Mouse (Mus musculus) macrophage (primary cell): ENCODE measurements around the gene Has3. TPM values are rescaled to one million over a fixed set of nuclear protein-coding genes. Genes with fewer than 3 reads are reported as not detected.
A peak's percentile ranks its signal among the peaks of the same experiment; 100 is the strongest.

Experiments used
- H3K27ac ChIP-seq: fragments of 350-480 bp; formaldehyde crosslinking; 2 replicates; pipeline ENCODE4 v1.9.0; 2021
- H3K36me3 ChIP-seq: fragments of 350-480 bp; formaldehyde crosslinking; 2 replicates; pipeline ENCODE4 v1.9.0; 2021; ENCODE audit errors: inconsistent target
- H3K4me3 ChIP-seq: fragments of 350-480 bp; formaldehyde crosslinking; 2 replicates; pipeline ENCODE4 v1.9.0; 2021; ENCODE audit errors: inconsistent target
- H3K79me2 ChIP-seq: fragments of 350-480 bp; formaldehyde crosslinking; 2 replicates; pipeline ENCODE4 v1.9.0; 2021; ENCODE audit errors: inconsistent target
- WGBS: methylation state at CpG from one replicate; pipeline ENCODE4 v1.1.7; 2026; ENCODE audit warnings: inconsistent platforms; ENCODE audit not compliant: missing documents; 5-methylcytosine and 5-hydroxymethylcytosine counted together
- polyA plus RNA-seq: library from polyadenylated mRNA; stranded (reverse); fragments of 250-400 nt; gene quantifications from 3 replicates; pipeline ENCODE4 v1.2.4, GENCODE M21; 2018; ENCODE audit warnings: inconsistent platforms

Gene Has3
- polyA plus RNA-seq, 1 experiment from 2014 or later, result 0.22 TPM

- 88% methylated on average over 5 of the region's 5 CpGs for WGBS
- H3K27ac ChIP-seq, result 0 out of 2 replicates have a peak overlapping the region, but pooled peaks have one; percentile 8
- H3K4me3 ChIP-seq, result no peak overlapping the region
- no peaks in the 10 kb centered on the region for H3K36me3 ChIP-seq
- H3K79me2 ChIP-seq, result no peaks in the 10 kb centered on the region
Observed at GRCm38 (mm10) chr8:106929921-106930320, 59.9 kb downstream of the Has3 start.

- Histone ChIP-seq H3K36me3 (no peaks in the 10 kb centered on the region), H3K79me2 (peaks cover 13% of the 10 kb centered on the region), H3K27ac (no peak overlapping the region), H3K4me3 (no peak overlapping the region)
- WGBS, result 29% methylated on average over 22 of the region's 22 CpGs
Observed at GRCm38 (mm10) chr8:106932376-106933065, 62.5 kb downstream of the Has3 start.

- Histone ChIP-seq H3K36me3 (no peaks in the 10 kb centered on the region), H3K79me2 (peaks cover 24% of the 10 kb centered on the region), H3K27ac (no peak overlapping the region), H3K4me3 (no peak overlapping the region)
- WGBS, result 86% methylated on average over 4 of the region's 4 CpGs
Observed at GRCm38 (mm10) chr8:106933506-106934143, 63.6 kb downstream of the Has3 start.

Other genes starting within 250 kb of the Has3 start
- gene Tango6, start 187.2 kb upstream of the Has3 start, polyA plus RNA-seq, result 0.75 to 1.9 TPM (median 0.82 TPM) in 3 replicates
- gene Utp4, start 23.4 kb downstream of the Has3 start, polyA plus RNA-seq, result 10.0 to 27.2 TPM (median 15.8 TPM) in 3 replicates
- gene Sntb2, start 65.5 kb downstream of the Has3 start, polyA plus RNA-seq, result 7.2 to 10.1 TPM (median 8.4 TPM) in 3 replicates
- gene Vps4a, start 161.0 kb downstream of the Has3 start, polyA plus RNA-seq, result 37.0 to 41.2 TPM (median 40.7 TPM) in 3 replicates
- 8.2 to 21.8 TPM (median 10.7 TPM) in 3 replicates for gene Pdf, start 178.4 kb downstream of the Has3 start, polyA plus RNA-seq
- 19.3 to 23.9 TPM (median 20.0 TPM) in 3 replicates for gene Cog8, start 186.4 kb downstream of the Has3 start, polyA plus RNA-seq
- 17.4 to 38.4 TPM (median 26.7 TPM) in 3 replicates for gene Nip7, start 186.6 kb downstream of the Has3 start, polyA plus RNA-seq
- gene Tmed6, start 195.4 kb downstream of the Has3 start, polyA plus RNA-seq, result not detected in 3 replicates
- gene Terf2, start 226.3 kb downstream of the Has3 start, polyA plus RNA-seq, result 14.2 to 26.8 TPM (median 18.9 TPM) in 3 replicates